Mouse (Mus musculus) T-cell, adult 2 months (primary cell): Measurements from ENCODE around the gene Nr2f6.

Experiments
- DNase-seq: peaks from one replicate; pipeline ENCODE4 v3.0.0; 2022; ENCODE audit warnings: low spot score

Nr2f6 gene

GRCm38 (mm10) chr8:71381421-71381970 lies at the start of gene Nr2f6:
Nr2f6 (minus strand) TSS chr8:71381960.
- DNase-seq: no peak

- DNase-seq: no peak
Measured at GRCm38 (mm10) chr8:71422121-71422520, 40.4 kb upstream of the Nr2f6 start.

- DNase-seq: peak; percentile 40
Measured at GRCm38 (mm10) chr8:71411535-71412273, 29.9 kb upstream of the Nr2f6 start.

GRCm38 (mm10) chr8:71408231-71408630 lies 26.5 kb upstream of the Nr2f6 start:
- DNase-seq: no peak

GRCm38 (mm10) chr8:71407441-71407840 lies 25.7 kb upstream of the Nr2f6 start:
- DNase-seq: no peak

- no peak for DNase-seq
Measured at GRCm38 (mm10) chr8:71406099-71407015, 24.6 kb upstream of the Nr2f6 start.

GRCm38 (mm10) chr8:71405401-71406098 lies 23.8 kb upstream of the Nr2f6 start, which contains the start of gene Ankle1:
Ankle1 (plus strand) TSS chr8:71406010.
- peak; percentile 94 for DNase-seq

- no peak for DNase-seq
Measured at GRCm38 (mm10) chr8:71404951-71405351, 23.2 kb upstream of the Nr2f6 start.

GRCm38 (mm10) chr8:71404011-71404410 lies 22.3 kb upstream of the Nr2f6 start:
- no peak for DNase-seq

GRCm38 (mm10) chr8:71403107-71403885 lies 21.5 kb upstream of the Nr2f6 start:
- DNase-seq: no peak

- DNase-seq: no peak
Measured at GRCm38 (mm10) chr8:71402446-71402964, 20.7 kb upstream of the Nr2f6 start.

GRCm38 (mm10) chr8:71401454-71401853 lies 19.7 kb upstream of the Nr2f6 start:
- no peak for DNase-seq

- no peak for DNase-seq
Measured at GRCm38 (mm10) chr8:71400826-71401225, 19.1 kb upstream of the Nr2f6 start.

GRCm38 (mm10) chr8:71397701-71398100 lies 15.9 kb upstream of the Nr2f6 start:
- DNase-seq: no peak

- peak; percentile 90 for DNase-seq
Measured at GRCm38 (mm10) chr8:71396639-71397305, 15.0 kb upstream of the Nr2f6 start, which contains the start of gene Babam1. Babam1 (plus strand) TSS chr8:71396861.

- DNase-seq: no peak
Measured at GRCm38 (mm10) chr8:71395629-71396028, 13.9 kb upstream of the Nr2f6 start, which contains the start of gene Ushbp1. Ushbp1 (minus strand) TSS chr8:71395802.

GRCm38 (mm10) chr8:71395071-71395470 lies 13.3 kb upstream of the Nr2f6 start:
- DNase-seq: no peak

GRCm38 (mm10) chr8:71394481-71394880 lies 12.7 kb upstream of the Nr2f6 start:
- no peak for DNase-seq

- no peak for DNase-seq
Measured at GRCm38 (mm10) chr8:71392871-71393270, 11.1 kb upstream of the Nr2f6 start.

- DNase-seq: no peak
Measured at GRCm38 (mm10) chr8:71392391-71392790, 10.6 kb upstream of the Nr2f6 start.
